Mouse (Mus musculus): Measurements from ENCODE around the gene Topors.
"Not testable (repeated sequence)": the region's sequence is repeated elsewhere in the genome, so short reads cannot be mapped to it uniquely, and the experiment has no call there.

Gene Topors

GRCm38 (mm10) chr4:40269430-40270032 is at the start of gene Topors, which contains the start of gene Smim27:
Topors (minus strand) TSS chr4:40269850.
Smim27 (plus strand) TSS chr4:40269579.
- DNase-seq (ENCODE audit: low read depth, low spot score): peak; percentile 99

GRCm38 (mm10) chr4:40317404-40317803 is 47.8 kb upstream of the Topors start:
- DNase-seq (ENCODE audit: low read depth, low spot score): no peak

- peak; percentile 45 for DNase-seq (ENCODE audit: low read depth, low spot score)
Measured at GRCm38 (mm10) chr4:40313026-40313425, 43.4 kb upstream of the Topors start.

GRCm38 (mm10) chr4:40312213-40312612 is 42.6 kb upstream of the Topors start:
- DNase-seq (ENCODE audit: low read depth, low spot score): no peak

- DNase-seq (ENCODE audit: low read depth, low spot score): no peak
Measured at GRCm38 (mm10) chr4:40310796-40311383, 41.2 kb upstream of the Topors start.

- DNase-seq (ENCODE audit: low read depth, low spot score): no peak
Measured at GRCm38 (mm10) chr4:40309682-40310081, 40.0 kb upstream of the Topors start.

GRCm38 (mm10) chr4:40302445-40303125 is 32.9 kb upstream of the Topors start:
- DNase-seq (ENCODE audit: low read depth, low spot score): no peak

GRCm38 (mm10) chr4:40301076-40301789 is 31.6 kb upstream of the Topors start:
- peak; percentile 76 for DNase-seq (ENCODE audit: low read depth, low spot score)

GRCm38 (mm10) chr4:40299169-40299568 is 29.5 kb upstream of the Topors start:
- no peak for DNase-seq (ENCODE audit: low read depth, low spot score)

- DNase-seq (ENCODE audit: low read depth, low spot score): not testable (repeated sequence)
Measured at GRCm38 (mm10) chr4:40291511-40291910, 21.9 kb upstream of the Topors start.

- no peak for DNase-seq (ENCODE audit: low read depth, low spot score)
Measured at GRCm38 (mm10) chr4:40289046-40289445, 19.4 kb upstream of the Topors start.

- DNase-seq (ENCODE audit: low read depth, low spot score): peak; percentile 83
Measured at GRCm38 (mm10) chr4:40287415-40287814, 17.8 kb upstream of the Topors start.

- DNase-seq (ENCODE audit: low read depth, low spot score): peak; percentile 79
Measured at GRCm38 (mm10) chr4:40285582-40285981, 15.9 kb upstream of the Topors start.

- peak; percentile 98 for DNase-seq (ENCODE audit: low read depth, low spot score)
Measured at GRCm38 (mm10) chr4:40279276-40279900, 9.7 kb upstream of the Topors start, which contains the start of gene Ndufb6. Ndufb6 (minus strand) TSS chr4:40279421.

- DNase-seq (ENCODE audit: low read depth, low spot score): no peak
Measured at GRCm38 (mm10) chr4:40278880-40279275, 9.2 kb upstream of the Topors start.

- no peak for DNase-seq (ENCODE audit: low read depth, low spot score)
Measured at GRCm38 (mm10) chr4:40268835-40269234, 815 bp downstream of the Topors start.

- DNase-seq (ENCODE audit: low read depth, low spot score): peak; percentile 95
Measured at GRCm38 (mm10) chr4:40268204-40268813, 1.3 kb downstream of the Topors start.

- no peak for DNase-seq (ENCODE audit: low read depth, low spot score)
Measured at GRCm38 (mm10) chr4:40267681-40268080, 2.0 kb downstream of the Topors start.

GRCm38 (mm10) chr4:40264321-40264720 is 5.3 kb downstream of the Topors start:
- DNase-seq (ENCODE audit: low read depth, low spot score): no peak

- DNase-seq (ENCODE audit: low read depth, low spot score): no peak
Measured at GRCm38 (mm10) chr4:40254385-40255103, 15.1 kb downstream of the Topors start.

GRCm38 (mm10) chr4:40253766-40254165 is 15.9 kb downstream of the Topors start:
- DNase-seq (ENCODE audit: low read depth, low spot score): no peak

All from A20 (cell line).